Mouse (Mus musculus) layer of hippocampus, adult 11-12 months (tissue): ENCODE results near the gene Add2.

ENCODE experiments used
- DNase-seq: peaks from one replicate; pipeline ENCODE4 v3.0.0; 2022; ENCODE audit warnings: low spot score

Add2 gene

GRCm38 (mm10) chr6:86048509-86048908 lies 20.0 kb downstream of the Add2 start:
- peak; percentile 72 for DNase-seq

GRCm38 (mm10) chr6:86050586-86051268 lies 22.2 kb downstream of the Add2 start:
- no peak for DNase-seq

- DNase-seq: no peak
Measured at GRCm38 (mm10) chr6:86052032-86052459, 23.6 kb downstream of the Add2 start.

GRCm38 (mm10) chr6:86052556-86052955 lies 24.1 kb downstream of the Add2 start:
- DNase-seq: no peak

- no peak for DNase-seq
Measured at GRCm38 (mm10) chr6:86053099-86053498, 24.6 kb downstream of the Add2 start.

GRCm38 (mm10) chr6:86053594-86053993 lies 25.1 kb downstream of the Add2 start:
- no peak for DNase-seq

- no peak for DNase-seq
Measured at GRCm38 (mm10) chr6:86058475-86058874, 30.0 kb downstream of the Add2 start.

- DNase-seq: no peak
Measured at GRCm38 (mm10) chr6:86059151-86059853, 30.8 kb downstream of the Add2 start.

- no peak for DNase-seq
Measured at GRCm38 (mm10) chr6:86060170-86060569, 31.7 kb downstream of the Add2 start.

GRCm38 (mm10) chr6:86062226-86062625 lies 33.7 kb downstream of the Add2 start:
- DNase-seq: no peak

- DNase-seq: no peak
Measured at GRCm38 (mm10) chr6:86062684-86063083, 34.2 kb downstream of the Add2 start.

GRCm38 (mm10) chr6:86064318-86065016 lies 36.0 kb downstream of the Add2 start:
- DNase-seq: peak; percentile 86

GRCm38 (mm10) chr6:86066727-86067126 lies 38.2 kb downstream of the Add2 start:
- peak; percentile 45 for DNase-seq

- DNase-seq: no peak
Measured at GRCm38 (mm10) chr6:86067145-86067544, 38.7 kb downstream of the Add2 start.

GRCm38 (mm10) chr6:86069009-86069408 lies 40.5 kb downstream of the Add2 start:
- no peak for DNase-seq

- DNase-seq: no peak
Measured at GRCm38 (mm10) chr6:86069856-86070255, 41.4 kb downstream of the Add2 start.

- no peak for DNase-seq
Measured at GRCm38 (mm10) chr6:86070277-86070676, 41.8 kb downstream of the Add2 start.

GRCm38 (mm10) chr6:86073882-86074281 lies 45.4 kb downstream of the Add2 start:
- no peak for DNase-seq

GRCm38 (mm10) chr6:86074538-86075204 lies 46.2 kb downstream of the Add2 start:
- DNase-seq: no peak

- DNase-seq: no peak
Measured at GRCm38 (mm10) chr6:86076525-86076924, 48.0 kb downstream of the Add2 start.

- no peak for DNase-seq
Measured at GRCm38 (mm10) chr6:86077880-86078279, 49.4 kb downstream of the Add2 start.

GRCm38 (mm10) chr6:86078361-86079010 lies 50.0 kb downstream of the Add2 start:
- no peak for DNase-seq
